Mouse (Mus musculus) natural killer cell, adult 2 months (primary cell): ENCODE results near the gene Prkd2.

Source experiments
- DNase-seq, 2 experiments: peaks; one replicate each; pipeline ENCODE4 v3.0.0; 2022; ENCODE audit warnings: low spot score in 2 of 2

The Prkd2 gene

DNA sequence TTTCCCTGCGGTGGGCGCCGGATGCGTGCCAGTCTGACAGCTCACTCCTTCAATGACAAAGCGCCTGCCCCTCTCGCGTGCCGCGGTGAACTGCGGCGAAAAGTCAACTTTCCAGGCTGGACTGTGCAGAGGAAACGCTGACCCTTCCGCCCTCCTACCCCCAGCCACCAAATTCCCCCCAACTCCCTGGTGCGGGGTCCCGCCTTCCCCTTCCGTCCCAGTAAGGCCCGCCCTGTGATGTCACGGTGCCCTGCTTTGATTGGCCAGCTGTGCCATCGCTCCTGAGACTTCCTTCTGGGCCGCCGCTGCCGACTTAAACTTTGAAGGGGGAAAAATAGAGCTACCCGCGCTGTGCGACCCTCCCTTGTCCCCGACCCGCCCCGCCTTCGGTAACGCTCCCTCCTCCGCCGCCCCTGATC, at the start of gene Prkd2:
Prkd2 (plus strand) TSS at position 258 of the 419 bp plus-strand sequence.
- peak; percentile 85 to 90 for DNase-seq

DNA sequence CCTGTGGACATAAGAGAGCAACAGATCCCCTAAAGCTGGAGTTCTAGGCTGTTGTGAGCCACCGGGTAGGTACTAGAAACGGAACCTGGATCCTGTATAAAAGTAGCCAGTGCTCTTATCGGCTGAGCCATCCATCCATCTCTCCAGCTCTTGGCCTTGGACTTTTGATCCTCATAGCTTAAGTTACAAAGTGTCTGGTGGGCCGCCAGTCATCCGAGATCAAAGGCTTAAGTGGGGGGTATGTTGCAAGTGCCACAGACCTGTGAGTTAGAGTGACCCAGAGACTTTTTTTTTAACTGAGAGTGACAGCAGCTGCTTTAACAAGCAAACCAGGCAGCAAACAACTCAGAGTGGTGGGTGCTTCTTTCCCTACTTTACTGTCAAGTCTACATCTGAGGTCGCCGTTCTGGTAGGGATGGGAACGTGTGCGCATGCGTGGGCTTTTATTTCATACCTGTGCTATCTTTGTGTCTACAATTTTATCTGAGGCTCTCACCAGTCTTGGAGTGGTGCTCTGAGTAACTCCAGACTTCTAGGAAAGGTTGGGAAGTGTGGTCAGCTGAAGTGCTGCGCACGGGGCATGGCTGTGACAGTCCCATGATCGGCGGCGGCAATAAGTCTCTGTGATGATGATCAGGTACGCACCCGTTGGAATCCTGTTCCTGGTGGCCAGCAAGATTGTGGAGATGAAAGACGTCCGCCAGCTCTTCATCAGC, 49.5 kb upstream of the Prkd2 start:
- DNase-seq: no peak

DNA sequence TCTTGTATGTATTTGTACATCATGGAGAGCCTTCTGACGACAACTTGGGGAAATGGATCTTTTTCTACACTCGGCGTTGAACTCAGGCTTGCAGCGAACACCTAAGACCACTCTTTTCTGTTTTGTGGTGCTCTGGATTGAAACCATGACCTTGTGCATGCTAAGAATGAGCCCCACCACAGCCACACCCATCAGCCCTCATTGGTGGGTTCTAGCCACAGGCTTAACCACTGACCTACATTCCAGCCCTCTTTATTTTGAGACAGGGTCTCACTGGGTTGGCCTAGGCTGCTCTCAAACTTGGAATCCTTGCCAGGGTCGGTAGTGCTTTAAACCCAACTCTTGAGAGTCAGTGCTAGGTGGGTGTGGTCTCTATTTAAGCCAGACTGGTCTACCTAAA, 47.8 kb upstream of the Prkd2 start:
- no peak for DNase-seq

DNA sequence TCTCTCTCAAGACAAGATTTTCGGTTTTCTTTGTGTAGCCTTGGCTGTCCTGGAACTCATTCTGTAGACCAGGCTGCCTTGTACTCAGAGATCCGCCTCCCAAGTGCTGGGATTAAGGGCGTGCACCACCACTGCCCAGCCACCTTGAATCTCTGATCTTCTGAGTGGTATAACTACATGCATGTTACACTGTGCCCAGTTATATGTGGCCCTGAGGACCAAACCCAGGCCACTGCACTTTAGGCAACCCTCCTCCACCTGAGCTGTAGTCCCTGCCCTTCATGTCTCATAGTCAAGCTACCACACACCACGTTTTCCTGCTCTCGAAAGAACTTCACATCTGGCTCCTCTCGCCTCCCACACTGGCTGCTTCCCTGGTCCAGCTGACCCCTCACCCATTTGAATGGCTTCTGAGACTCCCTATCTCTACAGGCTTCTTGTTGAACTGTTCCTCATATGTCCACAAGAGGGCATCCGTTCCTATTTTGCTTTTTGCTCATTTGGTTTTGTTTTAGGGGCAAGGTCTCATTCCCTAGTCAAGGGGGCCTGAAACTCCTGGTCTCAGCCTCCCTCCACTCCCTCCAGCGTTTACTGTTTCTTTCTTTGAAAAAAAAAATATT, 38.2 kb upstream of the Prkd2 start:
- peak in 1 of 2 experiments; percentile 23 for DNase-seq

DNA sequence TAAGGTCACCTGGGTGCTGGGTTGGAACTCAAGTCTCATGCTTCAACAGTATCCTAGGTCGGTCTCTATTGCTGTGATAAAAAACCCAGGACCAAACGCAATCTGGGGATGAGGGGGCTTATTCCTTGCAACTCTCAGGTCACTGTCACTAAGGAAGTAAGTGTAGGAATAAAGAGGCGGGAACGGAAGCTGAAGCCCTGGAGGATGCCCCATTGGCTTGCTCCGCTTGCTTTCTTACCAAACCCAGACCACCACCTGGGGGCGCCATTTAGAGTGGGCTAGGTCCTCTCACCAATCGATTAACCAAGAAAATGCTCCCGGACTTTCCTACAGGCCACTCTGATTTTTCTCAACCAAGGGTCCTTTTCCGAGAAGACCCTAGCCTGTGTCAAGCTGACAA, 34.8 kb upstream of the Prkd2 start:
- no peak for DNase-seq

DNA sequence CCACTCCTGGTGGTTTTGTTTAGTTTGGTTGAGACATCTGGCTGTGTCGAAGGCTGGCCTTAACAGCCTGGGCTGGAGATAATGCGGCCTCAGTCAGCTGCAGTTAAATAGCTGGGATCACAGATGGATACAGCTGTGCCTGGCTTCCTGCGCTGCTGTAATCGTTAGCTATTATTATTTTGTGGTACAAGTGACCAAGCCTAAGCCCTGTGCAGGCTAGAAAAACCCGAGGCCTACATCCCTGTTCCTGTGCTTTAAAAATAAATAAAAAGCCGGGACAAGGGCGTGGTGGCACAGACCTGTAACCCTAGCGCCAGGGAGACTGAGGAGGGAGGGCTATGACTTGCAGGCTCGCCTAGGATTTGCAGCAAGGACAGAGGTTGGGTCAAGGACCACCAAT, 34.1 kb upstream of the Prkd2 start:
- DNase-seq: no peak

DNA sequence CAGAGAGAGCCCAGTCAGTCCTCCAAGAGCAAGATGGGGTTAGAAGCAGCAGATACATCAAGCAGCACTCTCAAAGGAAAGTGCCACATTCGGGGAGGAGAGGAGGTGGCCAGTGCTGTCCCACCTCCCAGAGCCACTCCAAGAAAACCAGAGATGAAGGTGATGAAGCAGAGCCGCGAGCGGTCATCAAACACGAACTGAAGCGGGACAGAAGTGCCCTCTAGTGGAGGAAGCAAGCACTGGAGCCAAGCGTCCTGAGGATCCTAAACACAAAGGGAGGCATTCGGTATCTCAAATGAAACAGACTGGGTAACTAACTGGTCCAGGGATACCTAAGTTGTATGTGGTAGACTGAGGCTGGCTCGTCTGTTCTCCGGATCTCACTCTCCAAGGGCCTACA, 33.0 kb upstream of the Prkd2 start:
- peak; percentile 19 to 43 for DNase-seq

DNA sequence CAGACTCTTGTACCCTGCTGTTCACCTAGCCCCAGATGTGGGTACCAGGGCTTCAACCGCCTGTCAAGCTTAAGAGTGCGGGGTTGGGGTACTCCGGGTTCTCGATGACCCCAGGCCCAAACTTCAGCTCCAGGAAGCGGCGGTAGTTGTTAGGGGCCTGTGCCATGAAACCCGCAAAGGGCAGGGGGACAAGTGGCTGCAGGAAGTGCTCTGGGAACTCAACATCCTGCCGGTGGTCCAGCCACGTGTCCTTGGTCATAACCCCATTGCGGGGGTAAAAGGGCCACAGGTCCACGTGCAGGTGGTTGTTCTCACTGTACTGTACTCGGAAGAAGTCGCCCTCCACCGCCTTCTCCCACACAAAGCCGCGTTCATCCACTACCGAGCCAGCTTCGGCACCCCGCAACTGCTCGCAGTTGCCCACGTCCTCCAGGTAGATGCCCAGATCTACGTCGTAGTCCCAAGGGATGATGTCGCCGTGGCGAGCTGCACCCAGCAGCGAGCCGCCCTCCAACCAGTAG, 32.2 kb upstream of the Prkd2 start:
- no peak for DNase-seq

DNA sequence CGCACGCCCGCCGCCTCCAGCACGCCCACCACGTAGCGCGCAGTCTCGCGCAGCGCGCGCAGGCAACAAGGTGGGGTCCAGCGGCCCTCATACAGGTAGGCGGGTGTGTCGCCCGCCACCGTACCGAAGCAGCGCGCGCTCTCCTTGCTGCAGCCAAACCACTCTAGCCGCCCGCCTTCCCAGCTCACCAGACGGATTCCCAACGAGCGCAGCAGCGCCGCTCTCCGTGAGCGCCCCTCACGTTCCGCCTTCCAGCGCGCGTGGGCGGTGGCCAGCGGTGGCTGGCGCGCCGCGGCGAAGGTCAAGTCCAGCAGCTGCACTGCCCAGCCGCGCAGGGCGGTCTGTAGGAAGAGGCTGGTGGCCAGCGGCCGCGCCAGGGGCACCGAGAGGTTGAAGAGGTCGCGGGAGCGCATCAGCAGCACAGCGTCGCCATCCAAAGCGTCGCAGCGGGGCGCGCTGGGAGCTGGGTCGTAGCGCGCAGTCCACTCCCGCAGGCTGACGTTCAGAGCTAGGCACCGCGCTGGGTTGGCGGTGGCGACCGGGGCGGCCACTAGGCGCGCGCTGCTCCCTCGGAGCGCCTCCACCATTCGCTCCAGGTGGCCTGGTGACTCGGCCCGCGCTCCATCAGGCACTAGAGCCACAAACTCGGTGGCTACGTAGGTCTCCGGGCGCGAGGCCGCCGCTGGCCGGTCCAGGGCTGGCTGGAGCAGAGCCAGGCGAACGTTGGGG, 31.6 kb upstream of the Prkd2 start:
- no peak for DNase-seq

DNA sequence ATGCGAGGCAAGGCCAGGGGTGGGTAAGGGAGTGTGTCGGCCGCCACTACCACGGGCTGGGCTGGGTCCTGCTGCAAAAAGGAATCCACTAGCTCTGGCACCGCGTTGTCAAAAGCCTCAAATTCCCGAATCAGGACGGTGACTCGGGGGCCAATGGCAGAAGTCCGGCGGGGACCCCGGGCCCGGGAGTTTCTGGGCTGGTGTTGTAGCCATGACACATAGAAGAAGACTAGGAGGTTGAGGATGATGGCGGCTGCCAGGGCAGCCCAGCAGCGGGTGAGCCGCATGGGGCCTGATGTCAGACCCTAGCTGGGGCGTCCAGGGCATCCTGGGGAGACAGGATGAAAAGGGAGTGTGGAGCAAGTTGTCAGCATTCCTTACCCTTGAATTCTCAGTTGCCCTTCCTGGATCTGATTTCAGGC, 31.0 kb upstream of the Prkd2 start:
- DNase-seq: no peak

DNA sequence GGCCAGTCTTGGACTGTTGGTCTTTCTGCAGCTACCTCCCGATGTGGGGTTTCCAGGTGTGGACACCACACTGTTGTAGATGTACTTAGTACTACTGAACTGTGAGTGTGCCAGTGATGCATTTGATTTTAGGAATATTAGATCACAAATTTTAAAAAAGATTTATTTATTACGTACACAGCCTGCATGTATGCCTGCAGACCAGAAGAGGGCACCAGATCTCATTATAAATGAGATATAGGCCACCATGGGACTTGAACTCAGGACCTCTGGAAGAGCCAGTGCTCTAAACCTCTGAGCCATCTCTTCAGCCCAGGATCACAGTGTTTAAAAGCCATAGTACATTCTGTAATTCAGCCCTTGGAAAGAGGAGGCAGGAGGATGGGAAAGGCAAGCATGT, 30.2 kb upstream of the Prkd2 start:
- DNase-seq: no peak

DNA sequence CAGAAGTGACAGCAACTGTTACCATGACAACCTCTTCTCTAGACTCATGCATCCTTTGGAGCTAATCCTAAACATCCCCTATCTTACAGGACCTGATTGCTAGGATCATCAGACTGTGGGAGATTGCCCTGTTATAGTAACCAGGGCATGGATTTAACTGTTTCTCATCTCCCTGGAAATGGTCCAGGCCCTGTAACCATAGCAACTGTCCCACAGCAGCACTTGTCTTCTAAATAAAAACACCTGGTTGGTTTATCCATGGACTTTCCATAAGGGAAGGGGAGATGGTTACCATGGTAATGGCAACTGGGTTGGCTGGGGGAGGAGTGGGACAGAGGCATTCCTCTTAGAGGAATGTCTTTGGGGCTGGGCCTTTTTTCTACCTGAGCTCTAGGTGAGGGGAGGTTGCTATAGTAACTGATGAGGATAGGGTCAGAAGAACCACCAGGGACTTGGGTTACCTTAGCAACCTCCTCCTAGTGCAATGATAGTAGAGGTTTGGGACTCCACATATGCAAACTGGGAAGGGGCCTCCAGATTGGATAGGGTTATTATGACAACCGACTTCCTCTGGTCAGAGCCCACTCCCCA, 27.3 kb upstream of the Prkd2 start, which contains the start of gene Strn4:
Strn4 (plus strand) TSS at position 539 of the 591 bp plus-strand sequence.
- no peak for DNase-seq

DNA sequence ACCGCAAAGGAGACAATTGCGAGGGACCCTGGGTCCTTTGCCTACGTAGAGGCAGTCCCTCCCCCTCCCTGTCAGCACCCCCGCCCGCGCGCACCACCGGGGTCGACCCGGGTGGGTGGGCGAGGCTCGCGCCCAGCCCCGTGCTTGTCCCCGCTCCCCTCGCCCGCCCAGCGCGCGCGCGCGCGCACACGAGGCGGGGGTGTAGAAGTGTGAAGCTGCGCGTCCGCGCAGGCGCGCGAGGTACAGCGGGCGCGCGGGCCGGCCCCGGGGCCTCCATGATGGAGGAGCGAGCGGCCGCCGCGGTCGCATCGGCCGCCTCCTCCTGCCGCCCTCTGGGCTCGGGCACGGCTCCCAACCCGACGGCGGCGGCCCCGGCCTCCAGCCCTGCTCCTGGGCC, 26.6 kb upstream of the Prkd2 start:
- DNase-seq: peak; percentile 50 to 61

DNA sequence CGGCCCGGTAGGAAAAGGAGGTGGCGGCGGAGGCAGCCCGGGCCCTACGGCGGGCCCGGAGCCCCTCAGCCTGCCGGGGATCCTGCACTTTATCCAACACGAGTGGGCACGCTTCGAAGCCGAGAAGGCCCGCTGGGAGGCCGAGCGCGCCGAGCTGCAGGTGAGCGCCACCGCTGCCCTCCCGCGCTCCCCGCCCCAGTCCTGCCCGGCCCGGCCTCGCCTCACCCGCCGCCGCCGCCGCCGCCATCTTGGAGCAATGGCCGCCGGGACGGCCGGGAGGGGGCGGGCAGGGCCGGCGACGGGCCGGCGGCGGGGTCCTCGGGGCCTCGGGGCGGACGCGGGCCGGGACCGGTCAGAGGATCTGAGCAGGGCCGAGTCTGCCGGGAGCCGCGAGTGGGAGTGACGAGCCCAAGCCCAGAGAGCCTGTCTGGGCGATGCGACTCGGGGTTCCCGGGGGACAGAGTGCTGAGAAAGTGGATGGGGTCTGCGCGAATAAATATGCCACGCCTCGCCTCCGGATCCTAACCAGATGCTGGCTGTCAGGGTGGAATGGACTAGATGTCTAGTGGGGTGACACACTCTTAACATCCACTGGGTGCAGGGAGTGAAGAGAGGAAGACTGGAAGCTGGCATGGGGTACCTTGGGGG, 26.1 kb upstream of the Prkd2 start, which contains the start of gene Fkrp:
Fkrp (minus strand) TSS at position 258 of the 648 bp plus-strand sequence.
- DNase-seq: peak in 1 of 2 experiments; percentile 20

DNA sequence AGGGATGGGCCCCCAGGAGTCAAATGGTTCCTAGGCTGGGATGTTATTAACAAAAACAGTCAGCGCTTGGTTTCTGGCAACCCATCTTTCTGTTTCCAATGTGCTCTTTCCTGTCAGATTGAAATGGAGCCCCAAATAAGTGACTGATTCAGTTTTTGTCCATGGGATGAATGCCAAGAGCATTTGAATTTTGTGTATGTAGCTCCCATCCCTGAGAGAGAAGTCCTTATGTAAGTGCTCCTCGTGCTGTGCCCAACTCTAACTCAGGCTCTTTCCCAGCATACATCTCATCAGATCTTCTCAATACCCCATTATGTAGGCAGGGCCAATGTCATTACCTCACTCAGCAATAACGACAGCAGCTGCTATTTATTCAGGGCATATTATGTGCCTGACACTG, 25.0 kb upstream of the Prkd2 start:
- DNase-seq: no peak

DNA sequence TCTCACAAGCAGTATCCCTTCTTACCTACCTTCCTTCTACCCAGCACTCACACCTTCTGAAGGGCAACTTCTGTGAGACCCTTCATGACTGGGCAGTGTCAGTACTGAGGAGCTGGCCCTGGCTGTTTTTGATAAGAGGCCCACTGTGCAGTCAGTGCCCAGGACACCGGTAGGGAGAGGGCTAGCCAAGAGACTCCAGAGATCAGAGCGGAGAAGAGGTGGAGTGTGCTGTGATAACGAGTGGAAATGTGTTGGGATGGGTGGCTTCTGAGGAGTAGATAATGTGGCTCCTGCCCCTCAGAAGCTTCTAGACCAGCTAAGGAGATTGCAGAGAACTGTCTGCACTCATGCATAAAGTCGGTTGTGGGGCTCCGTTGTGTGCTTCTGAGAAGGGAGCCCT, 22.9 kb upstream of the Prkd2 start:
- no peak for DNase-seq

DNA sequence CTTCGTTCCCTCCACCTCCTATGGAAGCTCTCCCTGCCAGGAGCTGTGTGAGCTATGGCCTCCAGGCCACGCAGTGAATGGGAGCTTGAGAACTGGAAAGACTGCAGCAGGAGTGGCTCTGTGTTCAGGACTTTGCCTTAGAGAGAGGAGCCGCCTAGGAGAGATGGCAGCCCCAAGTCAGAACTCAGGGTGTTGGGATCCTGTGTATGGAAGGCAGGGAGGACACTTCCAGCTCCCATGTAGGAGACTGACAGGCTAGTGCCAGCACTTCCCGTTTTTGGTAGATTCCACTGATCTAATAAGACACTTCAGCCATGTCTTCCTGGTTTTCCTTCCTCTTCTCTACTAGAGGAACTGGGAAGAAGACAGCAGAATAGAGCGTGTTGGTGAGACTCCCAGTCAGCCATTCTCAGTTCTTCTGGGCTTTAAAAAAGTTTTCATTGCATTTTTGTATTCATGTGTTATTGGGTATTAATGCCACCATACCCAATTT, 22.4 kb upstream of the Prkd2 start:
- no peak for DNase-seq

DNA sequence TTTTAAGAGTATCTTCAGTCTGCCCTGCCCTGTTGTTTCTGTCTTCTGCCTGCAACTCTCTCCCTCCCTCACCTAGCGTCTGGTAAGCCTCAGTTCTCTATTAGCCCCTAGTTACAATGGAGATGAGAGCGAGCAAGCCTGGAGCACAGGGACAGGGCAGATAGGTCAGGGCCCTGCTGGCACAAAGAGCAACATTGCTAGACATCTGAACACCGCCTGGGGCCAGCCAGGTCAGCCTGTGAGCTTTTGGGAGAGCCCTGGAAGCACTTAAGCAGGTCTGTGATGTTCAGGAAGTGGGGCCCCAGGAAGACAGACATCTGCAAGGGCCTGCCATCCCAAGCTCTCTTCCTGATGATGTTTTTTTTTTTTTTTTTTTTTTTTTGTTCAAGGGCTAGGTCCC, 21.6 kb upstream of the Prkd2 start:
- DNase-seq: no peak

DNA sequence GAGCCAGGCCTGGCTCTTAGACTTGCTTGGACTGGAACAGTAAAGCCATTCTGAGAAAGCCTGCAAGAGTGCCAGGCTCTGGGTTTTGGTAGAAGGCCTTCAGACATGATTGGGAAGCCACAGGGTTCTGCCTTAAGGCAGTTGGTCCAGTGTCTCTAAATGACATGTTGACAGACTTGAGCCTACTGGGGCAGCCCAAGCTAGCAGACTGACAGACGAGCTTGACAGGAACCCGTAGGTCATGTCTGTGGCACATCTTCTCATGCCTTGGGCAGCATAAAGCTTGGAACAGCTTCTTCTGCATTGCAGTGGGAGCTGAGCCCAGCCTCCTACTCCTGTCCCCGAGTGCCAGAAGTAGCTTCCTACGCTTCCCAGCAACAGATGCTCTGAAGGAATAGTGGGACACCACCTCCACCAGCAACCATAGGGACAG, 21.0 kb upstream of the Prkd2 start:
- no peak for DNase-seq

DNA sequence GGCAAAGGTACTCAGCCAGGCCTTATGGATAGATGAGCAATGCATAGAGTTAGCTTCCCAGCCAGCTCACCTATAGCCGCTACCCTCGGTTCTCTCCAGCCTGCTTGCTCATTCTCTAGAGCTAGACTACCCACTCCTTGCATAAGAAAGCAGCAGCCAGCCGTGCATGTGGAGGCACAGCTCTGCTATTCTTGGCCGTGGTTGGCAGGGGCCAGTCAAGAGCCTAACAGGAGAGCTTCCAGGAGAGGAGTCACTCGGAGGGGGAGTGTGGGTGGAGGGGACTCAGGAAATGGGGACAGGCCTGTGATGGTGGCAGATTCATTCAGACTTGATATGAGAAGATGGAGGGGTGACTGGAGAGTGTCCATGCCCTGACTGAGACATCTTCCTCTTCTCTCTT, 19.0 kb upstream of the Prkd2 start:
- no peak for DNase-seq

DNA sequence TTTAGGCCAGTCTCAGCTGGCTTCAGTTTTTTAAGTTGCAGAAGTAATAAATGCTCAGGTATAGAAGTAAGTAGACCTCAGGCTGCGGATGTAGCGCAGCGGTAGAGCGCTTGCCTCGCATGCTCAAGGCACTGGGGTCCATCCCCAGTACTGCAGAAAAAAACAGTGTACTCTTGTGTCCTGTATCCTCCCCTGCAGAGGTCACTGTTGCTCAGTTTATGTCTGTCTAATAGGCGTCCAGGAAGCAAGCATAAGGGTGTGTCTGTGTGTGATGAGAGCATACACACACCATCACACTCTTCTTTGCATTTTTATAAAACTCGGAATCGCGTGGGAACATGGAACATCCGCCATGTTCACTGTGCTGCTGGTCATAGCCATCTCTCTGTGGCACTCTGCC, 16.9 kb upstream of the Prkd2 start:
- DNase-seq: peak in 1 of 2 experiments; percentile 75
